7 mouse cellular contexts compared by ENCODE assay signal in genomic region chr6:88849270-88849669, GRCm38 (mm10). TPM values are rescaled to one million over a fixed set of nuclear protein-coding genes. Genes with fewer than 3 reads are reported as not detected.
A peak's percentile ranks its signal among the peaks of the same experiment; 100 is the strongest.
DNase-seq lines count a peak whose midpoint lies in the region; ATAC-seq lines count a peak whose summit lies in the region.

No protein-coding gene starts in this region.

- H3K9me3 ChIP-seq in liver, embryonic 12.5 days (replicated peaks) = no peaks in the 10 kb centered on the region

- H3K9ac ChIP-seq in liver, embryonic 12.5 days = no peak overlapping the region

- DNase-seq in kidney, adult 18-20 months = peak; percentile 37
- DNase-seq in kidney, postnatal 14 days = no peak
- DNase-seq in CD4-positive helper T cell, adult 2 months (ENCODE audit: low read depth, low spot score) = peak; percentile 31
- DNase-seq in NIH3T3 (ENCODE audit: low read depth) = peak; percentile 39
- no peak for DNase-seq in frontal cortex, postnatal 14 days (ENCODE audit: low spot score in 2 of 2)
- no peak for DNase-seq in frontal cortex, postnatal 10 days (ENCODE audit: low spot score in 2 of 2)

- H3K4me1 ChIP-seq in liver, embryonic 12.5 days = peaks cover 6% of the 10 kb centered on the region; the same call in 1 of the 2 replicates

- WGBS in liver, embryonic 12.5 days (ENCODE audit: insufficient replicate concordance) = 53% methylated on average over 3 of the region's 4 CpGs

- ATAC-seq in liver, embryonic 12.5 days = 0 out of 2 replicates have a peak, but pooled peaks have one; percentile 18

- no peaks in the 10 kb centered on the region for H3K36me3 ChIP-seq in liver, embryonic 12.5 days

- H3K27me3 ChIP-seq in liver, embryonic 12.5 days (replicated peaks) = peaks cover 38% of the 10 kb centered on the region

- H3K4me2 ChIP-seq in liver, embryonic 12.5 days = no peak overlapping the region

- H3K4me3 ChIP-seq in liver, embryonic 12.5 days = no peak overlapping the region

- no peak overlapping the region for H3K27ac ChIP-seq in liver, embryonic 12.5 days

RNA-seq across cellular contexts. Expression of gene Abtb1, which starts 7.5 kb away (rescaled TPM):
- 37.6 and 40.0 TPM in 2 replicates for polyA plus RNA-seq in liver, embryonic 12.5 days (2016; fragmentation: Nextera tagmentation; extraction: Ambion mirVana)

RNA-seq across cellular contexts. Expression of gene Podxl2, which starts 25.6 kb away (rescaled TPM):
- 4.6 and 5.0 TPM in 2 replicates for polyA plus RNA-seq in liver, embryonic 12.5 days (2016; fragmentation: Nextera tagmentation; extraction: Ambion mirVana)

RNA-seq across cellular contexts. Expression of gene Mcm2, which starts 49.3 kb away (rescaled TPM):
- 240 and 243 TPM in 2 replicates for polyA plus RNA-seq in liver, embryonic 12.5 days (2016; fragmentation: Nextera tagmentation; extraction: Ambion mirVana)

RNA-seq across cellular contexts. Expression of gene Tpra1, which starts 52.8 kb away (rescaled TPM):
- 52.7 and 53.9 TPM in 2 replicates for polyA plus RNA-seq in liver, embryonic 12.5 days (2016; fragmentation: Nextera tagmentation; extraction: Ambion mirVana)

Comparison
In these comparisons a context has a peak if more than half of its experiments do, and no peak if none do; other contexts are left out.
1. DNase-seq: peak in kidney, adult 18-20 months (single experiment), CD4-positive helper T cell, adult 2 months (single experiment) and NIH3T3 (single experiment); none in kidney, postnatal 14 days (single experiment), frontal cortex, postnatal 14 days (0 of 2) and frontal cortex, postnatal 10 days (0 of 2).